Mouse (Mus musculus): ENCODE data around the gene Hoxd12. TPM values are rescaled to one million over a fixed set of nuclear protein-coding genes. Genes with fewer than 3 reads are reported as not detected.

Hoxd12 gene
- total RNA-seq, 1 experiment from 2014 or later: not detected

DNA sequence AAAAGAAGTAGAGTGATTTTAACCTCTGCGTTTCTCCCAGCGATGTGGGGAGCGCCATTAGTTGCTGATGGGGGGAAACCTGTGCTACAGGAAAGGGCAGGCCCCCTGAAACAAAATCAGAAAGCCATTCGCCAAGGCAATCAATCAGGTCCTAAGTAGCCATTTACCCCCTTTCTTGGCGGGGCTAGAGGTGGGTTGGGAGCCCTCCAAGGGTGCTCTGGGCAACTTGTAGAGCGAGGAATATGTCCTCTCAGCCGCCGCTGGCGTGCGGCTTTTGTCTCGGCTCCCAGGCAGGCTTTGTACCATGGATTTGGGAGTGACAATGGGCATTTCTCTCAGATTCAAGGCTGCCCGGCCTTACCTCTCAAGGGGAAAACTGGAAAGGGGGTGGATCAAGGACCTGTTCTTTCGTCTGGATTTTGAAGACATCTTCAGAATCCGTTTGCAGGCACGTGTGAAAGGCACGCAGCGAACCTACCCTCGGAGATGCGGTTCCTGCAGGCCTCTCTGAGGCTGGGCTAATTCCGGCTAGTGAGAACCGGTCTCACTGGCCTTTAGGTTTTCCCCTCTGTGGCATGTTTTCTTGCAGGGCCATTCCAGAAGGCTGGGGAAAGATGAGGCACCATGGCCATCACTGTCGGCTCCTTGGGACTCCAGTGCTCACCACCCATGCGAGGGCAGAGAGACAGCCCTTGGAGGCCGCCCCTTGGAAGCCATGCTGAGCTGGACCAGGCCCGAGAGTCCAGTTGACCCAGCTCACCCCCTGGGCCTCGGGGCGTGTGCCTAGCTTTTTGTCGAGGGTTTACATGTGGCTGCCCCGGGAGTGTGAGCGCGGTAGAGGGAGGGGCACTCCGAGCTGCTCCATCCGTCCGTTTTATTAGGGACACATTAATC lies 21.9 kb downstream of the Hoxd12 start:
- no peak for DNase-seq

GRCm38 (mm10) chr2:74697567-74698121 lies 22.8 kb downstream of the Hoxd12 start, which contains the start of gene Hoxd9:
TSS of gene Hoxd9 (plus strand) at chr2:74697727.
- DNase-seq: peak; percentile 78

DNA sequence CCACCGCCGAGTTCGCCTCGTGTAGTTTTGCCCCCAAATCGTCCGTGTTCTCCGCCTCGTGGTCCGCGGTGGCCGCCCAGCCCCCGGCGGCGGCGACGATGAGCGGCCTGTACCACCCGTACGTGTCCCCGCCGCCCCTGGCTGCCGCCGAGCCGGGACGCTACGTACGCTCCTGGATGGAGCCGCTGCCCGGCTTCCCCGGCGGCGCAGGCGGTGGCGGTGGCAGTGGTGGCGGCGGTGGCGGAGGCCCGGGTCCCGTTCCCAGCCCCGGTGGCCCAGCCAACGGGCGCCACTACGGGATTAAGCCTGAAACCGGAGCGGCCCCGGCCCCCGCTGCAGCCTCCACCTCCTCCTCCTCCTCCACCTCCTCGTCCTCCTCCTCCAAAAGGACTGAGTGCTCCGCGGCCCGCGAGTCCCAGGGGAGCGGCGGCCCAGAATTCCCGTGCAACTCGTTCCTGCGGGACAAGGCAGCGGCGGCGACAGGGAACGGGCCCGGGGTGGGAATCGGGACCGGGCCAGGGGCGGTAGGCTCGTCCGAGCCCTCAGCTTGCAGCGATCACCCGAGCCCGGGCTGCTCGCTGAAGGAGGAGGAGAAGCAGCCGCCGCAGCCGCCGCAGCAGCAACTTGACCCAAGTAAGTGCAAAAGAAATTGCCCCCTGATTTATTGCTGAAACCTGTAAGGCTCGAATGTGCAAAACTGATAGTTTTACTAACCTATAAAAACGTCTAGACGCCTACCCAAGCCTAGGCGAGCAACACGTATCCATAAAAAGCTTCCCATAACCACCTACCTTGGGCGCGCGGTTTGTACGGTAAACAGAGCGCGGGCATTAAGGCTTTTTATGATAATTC lies 23.6 kb downstream of the Hoxd12 start:
- peak; percentile 52 for DNase-seq

DNA sequence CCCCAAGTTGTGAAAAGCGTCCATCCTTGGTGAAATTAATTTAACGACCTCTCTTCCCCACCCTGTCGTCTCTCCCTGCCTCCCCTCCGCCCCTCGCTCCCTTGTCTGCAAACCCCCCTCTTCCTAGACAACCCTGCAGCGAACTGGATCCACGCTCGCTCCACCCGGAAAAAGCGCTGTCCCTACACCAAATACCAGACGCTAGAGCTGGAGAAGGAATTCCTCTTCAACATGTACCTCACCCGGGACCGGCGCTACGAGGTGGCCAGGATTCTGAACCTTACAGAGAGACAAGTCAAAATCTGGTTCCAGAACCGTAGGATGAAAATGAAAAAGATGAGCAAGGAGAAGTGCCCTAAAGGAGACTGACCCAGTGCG lies 24.2 kb downstream of the Hoxd12 start:
- no peak for DNase-seq

DNA sequence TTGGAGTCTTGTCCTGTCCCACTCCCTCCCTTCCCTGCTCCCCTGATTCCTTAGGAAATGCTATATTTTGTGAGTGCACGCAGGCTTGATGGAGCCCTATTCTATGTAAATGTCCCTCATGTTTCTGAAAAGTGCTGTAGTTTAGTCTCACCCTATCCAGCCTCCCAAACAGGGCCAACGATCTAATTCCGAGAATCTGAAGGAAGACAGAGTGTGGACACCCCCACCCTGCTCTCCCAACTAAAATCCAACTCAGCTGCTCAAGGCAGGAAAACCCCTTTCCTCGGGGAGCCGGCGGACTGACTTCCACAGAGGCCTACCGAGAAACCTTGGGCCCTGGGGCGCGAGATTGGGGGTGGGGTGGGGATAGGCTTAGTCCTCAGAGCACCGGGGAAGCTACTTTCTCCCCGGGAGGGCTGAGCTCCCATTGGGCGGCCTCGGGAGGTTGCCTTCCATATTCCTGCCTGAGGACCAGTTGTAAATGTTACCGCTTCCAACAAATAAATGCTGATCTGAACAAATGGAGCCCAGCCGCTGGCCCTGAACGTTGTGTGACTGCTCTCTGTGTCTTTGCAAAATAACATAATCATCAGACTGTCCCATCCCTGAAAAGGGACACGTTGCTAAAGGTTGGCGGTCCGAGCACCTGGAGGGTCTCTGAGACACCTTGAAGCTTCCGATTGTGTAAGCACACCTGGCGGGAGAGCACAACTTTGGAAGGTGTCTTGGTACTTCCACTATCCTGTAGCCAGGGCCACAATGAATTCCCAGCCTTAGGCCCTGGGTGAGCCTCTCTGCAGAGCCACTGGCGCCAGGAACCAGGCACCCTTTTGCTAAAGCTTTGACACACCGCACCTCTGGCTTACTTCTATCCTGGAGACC lies 25.1 kb downstream of the Hoxd12 start:
- DNase-seq: no peak

DNA sequence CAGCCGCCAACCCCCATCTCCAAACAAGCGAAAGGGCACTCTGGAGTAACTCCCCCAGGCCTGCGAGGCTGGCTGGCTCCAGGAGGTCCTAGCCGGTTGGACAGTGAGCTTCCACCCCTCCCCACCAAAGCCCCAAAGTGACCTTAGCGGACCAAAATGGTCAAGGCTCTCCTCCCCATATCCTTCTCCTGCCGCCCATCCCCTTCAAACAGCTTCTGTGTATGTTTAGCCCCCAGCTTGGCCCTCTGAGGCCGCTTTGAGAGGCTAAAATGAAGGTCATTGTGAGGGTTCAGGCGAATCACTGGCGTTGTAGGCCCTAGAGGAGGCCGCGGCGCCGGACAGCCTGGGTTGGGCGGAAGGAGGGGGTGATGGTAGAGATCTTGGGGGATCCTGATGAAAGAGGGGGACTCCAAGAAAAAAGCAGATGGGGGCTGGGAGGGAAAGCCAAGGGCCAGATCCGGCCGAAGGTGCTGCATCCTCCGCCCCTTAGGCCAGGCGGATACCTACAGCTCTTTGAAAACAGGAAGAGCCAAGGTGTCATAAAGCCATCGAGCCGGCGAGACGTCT lies 25.8 kb downstream of the Hoxd12 start:
- DNase-seq: no peak

- DNase-seq: peak; percentile 83
Measured at GRCm38 (mm10) chr2:74701949-74702819, 27.4 kb downstream of the Hoxd12 start.

DNA sequence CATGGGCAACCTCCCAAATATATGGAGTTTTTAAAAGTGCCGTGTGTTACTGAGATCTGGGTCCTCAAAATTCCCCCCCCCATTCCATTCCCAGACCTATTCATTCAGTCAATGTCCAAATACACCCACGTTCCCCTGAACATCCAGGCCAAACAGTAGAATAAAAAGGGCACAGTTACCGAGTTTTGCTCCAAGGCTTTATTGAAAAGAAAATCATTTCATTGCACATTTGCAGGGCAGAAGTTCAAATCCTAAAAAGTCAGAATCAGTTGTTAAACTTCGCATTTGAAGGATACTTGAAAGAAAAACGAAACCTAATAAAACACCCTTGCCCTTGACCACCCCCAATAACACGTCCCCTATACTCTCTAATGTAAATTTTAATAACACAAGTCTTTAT lies 28.0 kb downstream of the Hoxd12 start:
- no peak for DNase-seq

- no peak for DNase-seq
Measured at GRCm38 (mm10) chr2:74703317-74703716, 28.5 kb downstream of the Hoxd12 start.

- DNase-seq: no peak
Measured at GRCm38 (mm10) chr2:74703720-74704392, 29.0 kb downstream of the Hoxd12 start.

GRCm38 (mm10) chr2:74704393-74704998 lies 29.7 kb downstream of the Hoxd12 start, which contains the start of gene Hoxd8:
TSS of gene Hoxd8 (plus strand) at chr2:74704615.
- DNase-seq: peak; percentile 83

DNA sequence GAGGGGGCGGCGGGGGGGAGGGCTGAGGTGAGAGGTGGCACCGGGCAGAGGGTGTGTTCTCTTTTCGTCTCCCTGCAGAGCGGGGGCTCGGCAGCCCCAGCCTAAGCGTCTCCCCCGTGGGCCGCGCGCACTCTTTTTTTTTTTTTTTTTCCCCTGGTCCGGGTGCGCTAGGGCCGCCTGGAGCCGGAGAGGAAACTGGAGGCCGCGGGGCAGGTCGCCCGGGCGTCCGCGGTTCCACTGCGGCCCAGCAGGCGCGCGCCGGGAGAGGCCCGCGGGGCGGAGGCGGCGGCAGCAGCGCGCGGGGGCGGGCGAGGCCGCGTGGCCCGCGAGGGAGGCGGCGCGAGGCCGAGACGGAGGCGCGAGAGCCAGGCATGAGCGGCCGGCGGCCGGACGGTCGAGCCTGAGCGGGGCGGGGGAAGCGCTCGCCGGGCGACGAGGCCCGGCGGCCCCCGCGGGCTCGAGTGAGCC lies 30.2 kb downstream of the Hoxd12 start:
- DNase-seq: peak; percentile 60

DNA sequence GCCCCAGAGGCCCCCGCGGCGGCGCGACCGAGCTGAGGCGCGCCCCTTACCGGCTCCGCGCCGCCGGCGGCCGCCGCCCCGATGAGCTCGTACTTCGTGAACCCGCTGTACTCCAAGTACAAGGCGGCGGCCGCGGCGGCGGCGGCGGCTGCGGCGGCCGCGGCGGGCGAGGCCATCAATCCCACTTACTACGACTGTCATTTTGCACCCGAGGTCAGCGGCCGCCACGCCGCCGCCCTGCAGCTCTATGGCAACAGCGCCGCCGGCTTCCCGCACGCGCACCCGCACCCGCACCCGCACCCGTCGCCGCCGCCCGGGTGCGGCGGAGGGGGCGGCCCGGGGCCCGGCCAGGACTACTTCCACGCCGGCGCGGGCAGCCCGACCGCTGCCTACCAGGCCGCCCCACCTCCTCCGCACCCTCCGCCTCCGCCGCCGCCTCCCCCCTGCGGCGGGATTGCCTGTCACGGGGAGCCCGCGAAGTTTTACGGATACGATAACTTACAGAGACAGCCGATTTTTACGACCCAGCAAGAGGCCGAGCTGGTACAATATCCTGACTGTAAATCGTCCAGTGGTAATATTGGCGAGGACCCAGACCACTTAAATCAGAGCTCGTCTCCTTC lies 30.8 kb downstream of the Hoxd12 start:
- peak; percentile 79 for DNase-seq

- no peak for DNase-seq
Measured at GRCm38 (mm10) chr2:74706393-74706960, 31.7 kb downstream of the Hoxd12 start.

GRCm38 (mm10) chr2:74707599-74707998 lies 32.8 kb downstream of the Hoxd12 start:
- no peak for DNase-seq

- DNase-seq: no peak
Measured at GRCm38 (mm10) chr2:74708676-74709075, 33.9 kb downstream of the Hoxd12 start.

- no peak for DNase-seq
Measured at GRCm38 (mm10) chr2:74709465-74710419, 34.9 kb downstream of the Hoxd12 start.
